Mouse (Mus musculus) cortical plate, adult 2 months (tissue): ENCODE data around the gene B130006D01Rik.

Source experiments
- CTCF ChIP-seq: fragments of 200-500 bp; IDR thresholded peaks from 2 replicates; pipeline ENCODE4 v1.5.1; 2011; ENCODE audit warnings: mild to moderate bottlenecking, control low read depth, low read length; ENCODE audit not compliant: insufficient read depth; ENCODE audit errors: extremely low read depth
- POLR2A ChIP-seq: fragments of 200-500 bp; IDR thresholded peaks from 2 replicates; pipeline ENCODE4 v1.6.1; 2011; ENCODE audit warnings: mild to moderate bottlenecking, low read length, control low read depth; ENCODE audit not compliant: insufficient read depth; ENCODE audit errors: extremely low read depth

GRCm38 (mm10) chr11:95719356-95719755 lies 4.0 kb upstream of the B130006D01Rik start:
- TF ChIP-seq POLR2A = no peak
- TF ChIP-seq CTCF = no peak
